Mouse (Mus musculus) intestine, embryonic 14.5 days (tissue): ENCODE data around the gene Skida1. TPM values are rescaled to one million over a fixed set of nuclear protein-coding genes. Genes with fewer than 3 reads are reported as not detected.

Source experiments
- ATAC-seq: fragments of 200-750 bp; cut with Nextera tagmentation; replicated peaks from 2 replicates; pipeline ENCODE4 v1.8.0; 2017; ENCODE audit warnings: low read depth, moderate number of reproducible peaks, moderate TSS enrichment, moderate library complexity; ENCODE audit not compliant: low FRiP score, low TSS enrichment
- DNase-seq: peaks from one replicate; pipeline ENCODE4 v3.0.0-alpha.2; 2018; ENCODE audit warnings: low spot score
- H3K27ac ChIP-seq: fragments of 300-500 bp; sonication (generic); 2 replicates; pipeline ENCODE4 v1.5.1; 2014; ENCODE audit warnings: low read depth, mild to moderate bottlenecking, control low read depth
- H3K27me3 ChIP-seq: fragments of 300-500 bp; sonication (generic); replicated peaks from 2 replicates; pipeline ENCODE4 v1.6.1; 2014; ENCODE audit warnings: low read length, control low read depth; ENCODE audit not compliant: control insufficient read depth, insufficient read depth
- H3K36me3 ChIP-seq: fragments of 300-500 bp; sonication (generic); 2 replicates; pipeline ENCODE4 v1.6.1; 2014; ENCODE audit warnings: low read length, control low read depth; ENCODE audit not compliant: control insufficient read depth, insufficient read depth
- H3K4me1 ChIP-seq: fragments of 300-500 bp; sonication (generic); replicated peaks from 2 replicates; pipeline ENCODE4 v1.6.1; 2014; ENCODE audit warnings: low read length, control low read depth, mixed read lengths; ENCODE audit not compliant: control insufficient read depth, insufficient read depth
- H3K4me2 ChIP-seq: fragments of 300-500 bp; sonication (generic); 2 replicates; pipeline ENCODE4 v1.6.1; 2014; ENCODE audit warnings: low read length
- H3K4me3 ChIP-seq: fragments of 300-500 bp; sonication (generic); 2 replicates; pipeline ENCODE4 v1.5.1; 2014; ENCODE audit warnings: low read depth, low read length, control low read depth, mixed read lengths
- H3K9ac ChIP-seq: fragments of 300-500 bp; sonication (generic); 2 replicates; pipeline ENCODE4 v1.6.1; 2014; ENCODE audit warnings: mild to moderate bottlenecking, low read length
- H3K9me3 ChIP-seq: fragments of 300-500 bp; sonication (generic); 2 replicates; pipeline ENCODE4 v1.6.1; 2016; ENCODE audit warnings: low read length, control low read depth; ENCODE audit not compliant: control insufficient read depth
- WGBS: fragments of 180-500 bp; shearing (Covaris S2); extraction: QIAGEN DNeasy Blood & Tissue Kit; methylation state at CpG from one replicate; pipeline ENCODE4 v1.1.7; 2014; 5-methylcytosine and 5-hydroxymethylcytosine counted together
- polyA plus RNA-seq: library from polyadenylated mRNA; unstranded; fragments of >200 nt; fragmentation: Nextera tagmentation; extraction: Ambion mirVana; gene quantifications from 2 replicates; pipeline ENCODE4 v1.2.1, GENCODE M21; 2014

Skida1 gene
- polyA plus RNA-seq, 1 experiment from 2014 or later: 3.3 TPM

GRCm38 (mm10) chr2:18058146-18058708 is 9.4 kb upstream of the Skida1 start:
- no peaks in the 10 kb centered on the region for H3K27me3 ChIP-seq
- H3K9me3 ChIP-seq: no peaks in the 10 kb centered on the region
- peak overlapping the region; percentile 94 for H3K4me2 ChIP-seq
- peak overlapping the region; percentile 56 for H3K4me3 ChIP-seq
- H3K9ac ChIP-seq: peak overlapping the region; percentile 98
- H3K4me1 ChIP-seq: peaks cover 27% of the 10 kb centered on the region
- no peak for ATAC-seq
- WGBS: 21% methylated on average over 9 of the region's 9 CpGs
- H3K27ac ChIP-seq: peak overlapping the region; percentile 100
- no peaks in the 10 kb centered on the region for H3K36me3 ChIP-seq
- no peak for DNase-seq

- ATAC-seq (no peak), DNase-seq (peak; percentile 86)
- no peaks in the 10 kb centered on the region for H3K36me3 ChIP-seq
- H3K27me3 ChIP-seq: no peaks in the 10 kb centered on the region
- WGBS: under 1% methylated on average over 48 of the region's 48 CpGs
- peak overlapping the region; percentile 56 for H3K4me3 ChIP-seq
- peak overlapping the region; percentile 94 for H3K4me2 ChIP-seq
- peaks cover 27% of the 10 kb centered on the region for H3K4me1 ChIP-seq
- H3K27ac ChIP-seq: peak overlapping the region; percentile 100
- no peaks in the 10 kb centered on the region for H3K9me3 ChIP-seq
- peak overlapping the region; percentile 98 for H3K9ac ChIP-seq
Observed at GRCm38 (mm10) chr2:18057336-18058145, 8.7 kb upstream of the Skida1 start.

- H3K27me3 ChIP-seq: no peaks in the 10 kb centered on the region
- peak overlapping the region; percentile 56 for H3K4me3 ChIP-seq
- H3K9ac ChIP-seq: peak overlapping the region; percentile 98
- H3K4me1 ChIP-seq: peaks cover 27% of the 10 kb centered on the region
- H3K27ac ChIP-seq: peak overlapping the region; percentile 100
- peak; percentile 94 for DNase-seq
- ATAC-seq: peak; percentile 99
- no peaks in the 10 kb centered on the region for H3K36me3 ChIP-seq
- H3K9me3 ChIP-seq: no peaks in the 10 kb centered on the region
- WGBS: 1% methylated on average over 29 of the region's 50 CpGs
- peak overlapping the region; percentile 94 for H3K4me2 ChIP-seq
Observed at GRCm38 (mm10) chr2:18056786-18057255, 8.0 kb upstream of the Skida1 start.

DNA sequence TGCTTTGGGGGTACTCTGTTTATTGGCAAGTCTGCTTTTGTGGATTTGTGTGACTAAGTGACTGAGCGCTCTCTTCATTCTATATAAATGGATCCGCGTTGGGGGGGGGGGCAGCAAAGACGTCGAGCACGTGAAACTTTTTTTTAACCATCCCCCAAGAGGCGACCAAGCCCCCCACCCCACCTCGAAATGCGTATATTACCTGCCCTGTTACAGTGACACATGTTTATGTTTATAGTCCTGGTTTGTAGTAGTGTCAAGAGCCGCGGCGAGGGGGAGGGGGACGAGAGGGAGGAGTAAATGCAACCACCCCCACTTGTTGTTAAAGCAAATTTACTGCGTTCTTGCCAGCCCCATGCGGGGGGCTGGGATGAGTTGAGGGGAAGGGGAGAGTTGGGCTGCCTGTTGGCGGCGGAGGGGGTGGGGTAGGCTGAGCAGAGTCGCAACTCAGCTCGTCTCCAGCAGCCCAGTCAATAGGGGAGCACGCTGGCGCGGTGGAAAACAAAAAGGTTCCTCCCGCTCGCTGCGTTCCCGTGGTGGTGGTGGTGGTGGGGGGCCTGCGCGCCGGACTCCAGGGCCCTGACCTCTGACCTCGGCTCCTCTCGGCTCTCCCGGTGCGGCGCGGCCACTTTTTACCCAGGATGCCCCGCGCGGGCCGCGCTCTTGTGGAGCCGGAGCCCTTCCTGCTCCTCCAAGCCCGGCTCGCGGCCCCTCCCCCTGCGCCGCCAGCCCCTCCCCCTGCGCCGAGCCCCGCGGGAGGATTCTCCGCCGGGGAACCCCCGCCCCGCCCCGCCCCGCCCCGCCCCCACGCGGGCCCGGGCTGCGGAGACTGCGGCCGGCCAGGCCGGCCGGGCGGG is 7.3 kb upstream of the Skida1 start:
- peak overlapping the region; percentile 98 for H3K9ac ChIP-seq

DNA sequence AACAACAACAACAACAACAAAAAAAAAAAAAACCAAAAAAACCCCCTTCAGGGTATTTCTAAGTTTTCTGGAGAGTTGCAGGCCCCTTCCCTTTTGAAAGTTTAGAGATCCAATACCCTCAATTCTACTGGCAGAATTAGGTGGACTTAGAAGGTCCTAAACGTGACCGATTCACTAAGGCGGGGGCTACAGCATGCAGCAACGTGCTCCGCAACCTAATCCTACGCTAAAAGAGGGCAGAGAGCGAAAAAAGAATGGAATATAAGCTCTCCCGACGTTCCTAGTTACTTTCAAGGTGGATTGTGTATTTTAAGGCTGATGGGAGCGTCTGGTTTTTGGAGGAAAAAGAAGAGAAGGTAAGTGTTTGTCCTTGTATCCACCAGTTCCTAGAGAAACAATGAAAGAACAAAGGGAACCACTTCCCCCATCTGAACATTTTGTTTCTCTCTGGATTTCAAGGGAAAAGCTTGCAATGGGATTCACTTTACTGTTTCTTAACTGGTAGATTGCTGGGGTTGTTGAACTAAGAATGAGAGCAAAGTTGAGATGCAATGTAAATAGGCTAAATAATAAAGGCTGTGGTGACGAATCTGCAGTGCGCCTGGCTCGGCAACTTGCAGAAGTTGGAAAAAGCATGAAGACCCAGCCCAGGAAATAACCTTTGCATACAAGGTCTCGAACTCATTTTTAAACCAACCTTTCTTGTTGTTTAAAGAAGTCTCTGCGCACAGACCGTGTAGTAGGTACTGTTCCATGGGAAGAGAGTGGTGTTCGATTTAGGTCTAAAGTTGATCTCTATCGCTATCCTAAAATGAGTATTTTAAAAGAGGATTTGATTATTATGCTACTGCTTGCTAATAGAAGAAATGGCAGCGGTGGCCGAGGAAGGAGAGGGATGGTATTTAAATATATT is 6.4 kb upstream of the Skida1 start, which contains the start of gene Mllt10:
TSS of gene Mllt10 (plus strand) at position 222 of the 913 bp plus-strand sequence.
- ATAC-seq: no peak
- no peak for DNase-seq
- no peaks in the 10 kb centered on the region for H3K36me3 ChIP-seq

More for the DNA sequence above, 7.3 kb upstream of the Skida1 start:
- peak; percentile 96 for DNase-seq
- peak; percentile 93 for ATAC-seq
- H3K4me1 ChIP-seq: peaks cover 32% of the 10 kb centered on the region
- H3K4me3 ChIP-seq: peak overlapping the region; percentile 56
- H3K27me3 ChIP-seq: no peaks in the 10 kb centered on the region
- no peaks in the 10 kb centered on the region for H3K36me3 ChIP-seq
- peak overlapping the region; percentile 100 for H3K27ac ChIP-seq
- no peaks in the 10 kb centered on the region for H3K9me3 ChIP-seq
- under 1% methylated on average over 48 of the region's 66 CpGs for WGBS
- peak overlapping the region; percentile 94 for H3K4me2 ChIP-seq

DNA sequence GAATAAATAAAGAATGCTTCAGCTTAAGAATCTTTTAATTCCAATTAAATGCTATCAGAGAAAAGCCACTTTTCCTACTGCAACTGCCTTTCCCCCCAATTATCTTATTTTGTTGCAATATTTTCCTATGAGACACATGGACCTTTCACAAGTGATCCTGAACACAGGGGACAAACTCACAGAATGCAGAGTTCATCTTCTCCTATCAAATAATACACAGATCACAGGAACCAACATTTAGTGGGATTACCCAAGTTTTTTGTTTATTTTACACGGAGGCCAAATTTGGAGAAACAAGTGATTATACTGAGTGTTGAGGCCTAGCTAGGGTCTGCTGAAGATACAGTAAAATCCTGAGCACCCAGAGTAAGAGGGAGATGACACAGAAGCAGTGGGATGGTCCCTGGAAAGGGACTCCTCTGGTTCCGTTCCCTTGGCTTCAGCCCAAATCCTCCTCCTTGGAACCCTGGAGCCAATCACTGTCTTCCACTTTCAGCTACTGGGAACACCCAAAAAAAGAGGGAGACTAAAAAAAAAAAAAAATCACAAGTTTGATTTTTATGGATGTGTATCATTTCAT is 5.2 kb upstream of the Skida1 start:
- H3K27me3 ChIP-seq: no peaks in the 10 kb centered on the region
- H3K4me2 ChIP-seq: peak overlapping the region; percentile 94
- no peaks in the 10 kb centered on the region for H3K9me3 ChIP-seq
- H3K9ac ChIP-seq: no peak overlapping the region
- H3K4me3 ChIP-seq: no peak overlapping the region
- H3K27ac ChIP-seq: peak overlapping the region; percentile 54; the same call in 1 of the 2 replicates
- ATAC-seq: no peak
- no peaks in the 10 kb centered on the region for H3K36me3 ChIP-seq
- WGBS: 19% methylated on average over 2 of the region's 2 CpGs
- H3K4me1 ChIP-seq: peaks cover 51% of the 10 kb centered on the region
- no peak for DNase-seq

More for the DNA sequence above, 6.4 kb upstream of the Skida1 start, which contains the start of gene Mllt10:
- peak within 1 kb of the TSS; percentile 56 for H3K4me3 ChIP-seq
- H3K4me1 ChIP-seq: peaks cover 40% of the 10 kb centered on the region
- no peaks in the 10 kb centered on the region for H3K27me3 ChIP-seq
- H3K4me2 ChIP-seq: peak within 1 kb of the TSS; percentile 94
- H3K9ac ChIP-seq: peak within 1 kb of the TSS; percentile 98
- WGBS: 4% methylated on average over 20 of the region's 20 CpGs
- no peaks in the 10 kb centered on the region for H3K9me3 ChIP-seq
- peak within 1 kb of the TSS; percentile 100 for H3K27ac ChIP-seq

- no peak overlapping the region for H3K4me2 ChIP-seq
- WGBS: 65% methylated on average over 1 of the region's 1 CpGs
- no peak overlapping the region for H3K9ac ChIP-seq
- H3K4me3 ChIP-seq: no peak overlapping the region
- peaks cover 44% of the 10 kb centered on the region for H3K4me1 ChIP-seq
- H3K27me3 ChIP-seq: no peaks in the 10 kb centered on the region
- H3K27ac ChIP-seq: peak overlapping the region; percentile 54; the same call in 1 of the 2 replicates
- no peaks in the 10 kb centered on the region for H3K36me3 ChIP-seq
- DNase-seq: no peak
- H3K9me3 ChIP-seq: no peaks in the 10 kb centered on the region
- no peak for ATAC-seq
Observed at GRCm38 (mm10) chr2:18053243-18053950, 4.5 kb upstream of the Skida1 start.
